Mouse (Mus musculus) heart, adult 9 months (tissue): ENCODE data around the gene Nle1.

Source experiments
- DNase-seq, 2 experiments: peaks; one replicate each; pipeline ENCODE4 v3.0.0; 2022; ENCODE audit warnings: low spot score in 2 of 2

The Nle1 gene

DNA sequence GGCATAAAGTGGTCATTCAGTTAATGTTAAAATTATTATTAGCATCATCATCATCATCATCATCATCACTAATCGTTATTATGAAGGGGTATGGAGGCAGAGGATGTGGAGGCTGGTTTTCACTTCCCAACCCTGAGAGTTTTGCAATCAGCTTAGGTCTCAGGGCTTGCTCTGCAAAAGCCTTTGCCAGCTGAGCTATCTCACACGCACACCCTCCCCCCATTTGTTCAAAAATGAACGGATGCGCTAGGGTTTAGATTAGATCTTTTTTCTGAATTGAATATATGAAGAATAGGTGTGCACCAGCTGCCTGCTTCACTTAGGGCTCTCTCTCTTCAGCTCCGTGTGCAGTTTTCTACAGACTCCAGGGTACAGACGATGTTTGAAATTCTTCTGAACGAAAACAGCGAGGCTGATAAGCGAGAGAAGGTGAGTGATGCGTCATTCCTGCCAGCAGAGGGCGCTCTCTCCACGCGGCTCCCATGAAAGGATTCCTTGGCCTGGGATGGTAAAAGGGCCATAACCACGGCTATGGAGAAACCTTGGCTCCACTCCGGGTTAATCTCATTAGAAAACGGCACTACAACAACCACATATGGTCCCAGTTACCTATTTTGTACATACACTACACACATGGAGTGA is 6.6 kb upstream of the Nle1 start:
- DNase-seq = peak; percentile 47 to 71

GRCm38 (mm10) chr11:82910679-82911389 is 2.6 kb upstream of the Nle1 start:
- peak; percentile 81 to 82 for DNase-seq

DNA sequence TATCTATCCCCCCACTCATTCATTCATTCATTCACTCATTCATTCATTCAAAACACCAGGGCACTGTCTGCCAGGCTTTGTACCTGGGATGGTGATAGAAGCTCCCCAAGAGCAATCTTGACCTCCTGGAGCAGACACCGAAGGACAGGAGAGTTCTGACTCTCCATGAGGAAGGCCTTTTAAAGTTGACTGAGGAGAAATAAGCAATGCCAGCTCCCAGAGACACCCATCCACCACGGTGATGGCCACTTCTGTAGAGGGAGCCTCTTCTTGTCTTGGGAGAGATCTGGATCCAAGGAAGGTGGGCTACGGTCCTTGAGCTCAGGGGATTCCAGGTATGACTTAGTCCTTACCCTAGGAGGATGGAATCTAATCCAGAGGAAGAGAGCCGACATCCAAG is 2.0 kb upstream of the Nle1 start, which contains the start of gene Unc45b:
TSS of gene Unc45b (plus strand) at position 301 of the 400 bp plus-strand sequence.
- no peak for DNase-seq

DNA sequence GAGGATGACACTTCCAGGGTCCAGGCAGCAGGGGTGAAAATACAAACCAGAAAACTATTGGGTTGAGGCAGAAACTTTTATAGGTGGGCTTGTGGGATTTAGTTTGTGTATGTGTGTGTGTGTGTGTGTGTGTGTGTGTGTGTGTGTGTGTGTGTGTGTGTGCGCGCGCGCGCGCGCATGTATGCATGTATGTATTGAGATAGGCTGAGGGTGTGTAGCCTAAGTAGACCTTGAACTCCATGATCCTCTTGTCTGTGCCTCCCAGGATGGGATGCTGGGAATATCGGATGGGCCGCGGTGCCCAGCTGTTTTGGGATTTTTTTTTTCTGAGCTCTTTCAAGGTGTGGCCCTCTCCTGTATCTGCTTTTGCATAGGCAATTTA is 388 bp upstream of the Nle1 start:
- DNase-seq = no peak

- no peak for DNase-seq
These were observed 2.4 kb downstream of the Nle1 start for GRCm38 (mm10) chr11:82905816-82906215.

DNA sequence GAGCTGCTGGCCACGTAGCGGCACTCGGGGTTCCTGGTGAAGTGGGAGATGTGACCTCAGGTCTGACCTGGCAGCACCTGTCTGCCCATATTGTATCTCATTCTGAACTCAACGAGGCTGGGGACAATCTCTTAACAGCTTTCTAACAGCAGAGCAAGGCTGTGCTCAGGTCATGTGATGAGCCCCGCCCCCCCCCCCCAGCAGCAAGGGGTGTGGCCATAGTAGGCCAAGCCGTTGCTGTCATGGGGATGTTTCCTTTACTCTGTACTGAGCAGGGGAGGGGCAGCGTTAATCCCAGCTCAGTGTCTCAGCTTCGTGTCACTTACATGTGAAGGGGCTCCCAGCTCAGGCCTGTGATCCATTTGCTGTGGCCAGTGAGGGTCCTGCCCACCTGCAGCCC is 3.3 kb downstream of the Nle1 start:
- no peak for DNase-seq

DNA sequence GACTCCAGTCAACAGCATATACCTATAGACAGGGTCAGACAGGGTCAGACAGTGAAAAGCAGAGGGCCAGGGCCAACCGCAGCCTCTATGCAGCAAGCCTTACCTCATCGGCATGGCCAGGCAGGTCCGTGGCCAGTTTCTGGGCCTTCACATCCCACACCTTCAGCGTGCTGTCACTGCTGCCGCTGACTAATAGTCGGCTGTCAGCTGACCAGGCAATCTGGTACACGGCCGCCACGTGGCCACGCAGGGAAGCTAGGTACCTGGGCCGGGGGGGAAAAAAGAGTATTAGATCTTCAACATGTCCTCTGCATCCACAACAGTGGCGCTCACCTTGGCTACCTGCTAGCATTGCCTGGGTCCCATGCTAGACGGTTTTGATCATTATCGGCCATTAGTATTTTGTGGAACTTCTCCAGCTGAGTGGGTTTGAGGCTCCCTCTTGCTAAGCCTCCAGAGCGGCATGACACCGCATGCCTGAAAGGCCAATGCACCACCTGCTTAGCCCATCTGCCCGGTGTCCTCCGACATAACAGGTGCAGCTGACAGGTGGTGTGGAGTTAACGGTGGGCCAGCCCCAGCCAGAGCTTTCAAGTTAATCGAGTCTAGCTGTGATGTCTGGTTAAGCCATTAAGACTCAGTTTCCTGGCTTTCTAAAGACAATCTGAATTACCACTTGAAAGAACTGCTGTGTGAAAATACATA is 6.5 kb downstream of the Nle1 start:
- DNase-seq = no peak

DNA sequence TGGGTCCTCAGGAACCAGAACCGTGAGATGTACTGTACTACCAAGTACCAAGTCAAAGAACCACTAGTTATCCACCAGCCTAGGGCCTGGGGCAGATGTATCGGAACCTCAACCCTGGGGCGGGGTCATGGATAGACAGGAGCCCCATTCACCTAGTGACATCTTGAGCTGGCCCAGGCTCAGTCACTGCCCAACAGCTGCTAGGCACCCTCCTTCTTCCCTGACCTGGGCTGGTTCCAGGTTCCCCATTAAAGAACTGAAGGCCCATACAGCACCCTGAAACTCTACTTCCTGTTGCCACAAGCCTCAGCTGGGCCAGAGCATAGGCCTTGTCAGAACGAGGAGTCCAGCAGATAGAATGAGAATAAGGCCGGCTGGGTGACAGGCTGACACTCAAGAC is 8.5 kb downstream of the Nle1 start:
- DNase-seq = no peak

GRCm38 (mm10) chr11:82897478-82897877 is 10.7 kb downstream of the Nle1 start:
- no peak for DNase-seq

DNA sequence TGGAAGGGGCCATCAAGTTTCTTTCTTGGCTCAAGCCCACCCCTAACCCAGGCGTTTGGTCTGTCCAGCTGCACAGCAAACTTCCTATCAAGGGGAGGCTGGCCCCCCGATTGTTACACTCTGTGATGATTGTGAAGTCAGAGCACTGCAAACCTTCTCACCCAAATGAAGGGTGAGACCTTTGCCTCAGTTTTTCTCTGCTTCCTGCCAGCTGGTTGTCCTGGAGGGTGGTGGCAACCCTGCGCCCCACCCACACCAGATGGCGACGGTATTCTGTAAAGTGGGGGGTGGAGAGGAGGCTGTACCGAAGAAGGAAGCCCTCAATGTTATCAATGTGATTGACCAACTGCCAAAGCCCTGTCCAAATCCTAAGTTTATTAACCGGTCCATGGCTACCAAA is 16.3 kb downstream of the Nle1 start, which contains the start of gene Fndc8:
TSS of gene Fndc8 (plus strand) at position 189 of the 400 bp plus-strand sequence.
- no peak for DNase-seq

GRCm38 (mm10) chr11:82890342-82890762 is 17.9 kb downstream of the Nle1 start, which contains the start of gene Rad51d:
Rad51d (minus strand) TSS chr11:82890614.
- peak; percentile 89 to 93 for DNase-seq

- no peak for DNase-seq
These were observed 18.5 kb downstream of the Nle1 start for GRCm38 (mm10) chr11:82889524-82890341.

DNA sequence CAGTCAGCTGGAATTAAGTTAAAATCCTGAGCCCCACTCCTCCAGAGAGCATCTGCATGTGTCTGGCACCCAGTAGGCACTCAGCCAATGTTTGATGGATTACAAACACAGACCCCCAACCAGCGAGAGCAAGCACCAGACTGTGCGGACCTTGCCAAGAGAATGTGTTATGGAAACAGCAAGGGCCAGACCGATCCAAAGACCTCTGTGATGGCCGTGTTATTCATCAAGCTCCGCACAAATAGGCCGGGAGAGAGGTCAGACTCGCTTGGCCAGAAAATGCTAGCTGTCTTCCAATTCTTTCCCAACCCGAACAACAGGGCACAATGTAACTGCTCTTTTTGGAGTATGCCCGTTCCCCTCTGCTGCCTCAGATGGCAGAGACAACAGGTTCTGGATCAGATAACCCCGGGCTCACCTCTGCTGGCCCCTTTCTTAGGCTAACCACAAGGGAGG is 19.7 kb downstream of the Nle1 start:
- DNase-seq = no peak

GRCm38 (mm10) chr11:82886559-82886958 is 21.7 kb downstream of the Nle1 start:
- DNase-seq = no peak

DNA sequence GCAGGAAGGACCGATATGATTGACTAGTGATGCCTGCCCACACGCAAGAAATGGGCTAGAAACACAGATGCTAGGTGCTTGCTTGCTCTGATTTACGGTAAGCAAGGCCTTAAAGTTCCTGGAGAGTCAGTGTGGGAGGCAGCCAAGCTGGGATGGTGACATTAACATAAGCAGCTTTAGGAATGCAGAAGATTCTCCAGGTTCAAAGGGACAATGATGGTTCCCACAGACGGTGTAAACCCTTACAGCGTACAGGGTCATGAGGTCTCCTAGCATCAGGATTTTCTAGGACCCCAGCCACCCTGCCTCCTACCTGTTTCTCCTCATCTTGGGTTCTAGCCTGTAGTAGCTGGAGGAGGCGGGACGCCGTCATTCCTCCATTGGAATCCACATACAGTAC is 25.0 kb downstream of the Nle1 start:
- no peak for DNase-seq

DNA sequence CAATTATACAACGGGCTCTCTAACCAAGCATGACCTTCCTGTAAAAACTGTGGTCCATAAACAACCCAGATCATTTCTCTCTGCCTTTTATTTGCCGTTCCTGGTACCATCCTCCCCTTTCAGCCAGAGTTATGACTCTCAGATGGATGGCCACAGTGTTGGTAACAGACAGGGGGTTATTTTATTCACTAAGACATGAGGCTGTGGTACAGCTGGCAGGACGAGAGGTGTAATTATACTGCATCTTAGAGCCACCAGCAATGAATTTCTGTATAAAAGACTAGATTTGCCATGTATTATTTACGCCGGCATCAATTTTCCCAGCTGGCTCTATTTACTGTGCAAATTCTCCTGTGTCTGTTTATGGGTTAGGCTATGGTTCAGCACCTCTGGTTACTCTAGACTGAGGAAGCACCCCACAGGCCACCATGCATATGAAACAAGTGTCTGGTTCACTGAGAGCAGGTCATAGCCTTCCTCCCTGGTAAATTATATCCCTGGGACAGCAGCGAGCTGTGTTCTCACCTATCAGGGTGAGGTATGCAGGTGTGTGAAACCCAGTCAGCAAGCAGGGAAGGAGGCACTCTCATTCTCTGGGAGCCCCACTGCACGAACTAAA is 30.4 kb downstream of the Nle1 start:
- DNase-seq = no peak

DNA sequence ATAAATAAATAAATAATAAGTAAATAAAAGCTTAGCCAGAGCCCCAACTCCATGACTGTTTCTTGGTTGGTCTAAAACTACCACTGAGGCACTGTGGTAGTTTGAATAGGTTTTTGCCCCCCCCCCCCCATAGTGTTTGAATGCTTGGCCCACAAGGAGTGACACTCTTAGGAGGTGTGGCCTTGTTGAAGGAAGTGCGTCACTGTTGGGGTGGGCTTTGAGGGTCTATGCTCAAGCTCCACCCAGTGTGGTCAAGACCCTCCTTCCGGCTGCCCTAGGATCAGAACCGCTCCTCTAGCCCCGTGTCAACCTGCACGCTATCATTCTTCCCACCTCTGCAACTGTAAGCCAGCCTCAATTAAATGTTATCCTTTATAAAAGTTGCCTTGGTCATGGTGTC is 32.6 kb downstream of the Nle1 start:
- no peak for DNase-seq

DNA sequence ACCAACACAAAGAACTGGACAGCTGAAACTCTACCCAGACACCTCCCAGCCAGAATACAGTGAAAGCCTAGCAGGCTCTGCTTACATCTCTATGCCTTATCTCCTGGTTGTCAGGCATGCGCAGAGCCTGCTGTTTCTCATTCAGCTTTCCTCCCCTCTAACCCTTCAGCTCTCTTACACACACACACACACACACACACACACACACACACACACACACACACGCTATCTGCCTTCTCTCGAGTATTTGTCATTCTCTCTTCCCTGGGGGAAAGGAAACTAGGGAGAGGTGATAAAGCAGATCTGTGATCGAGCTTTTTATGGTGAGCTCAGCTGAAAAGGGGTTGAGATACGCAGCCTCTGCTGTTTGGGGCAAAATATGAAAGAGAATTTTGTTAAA is 33.3 kb downstream of the Nle1 start:
- DNase-seq = no peak

- DNase-seq = peak; percentile 87 to 92
These were observed 37.2 kb downstream of the Nle1 start, which contains the start of gene Rffl for GRCm38 (mm10) chr11:82871031-82871446. Rffl (minus strand) TSS chr11:82871210.

- peak; percentile 59 to 72 for DNase-seq
These were observed 37.8 kb downstream of the Nle1 start for GRCm38 (mm10) chr11:82870173-82871030.
